Mouse (Mus musculus) forebrain, postnatal 0 days (tissue): Measurements from ENCODE around the gene Btbd11. TPM values are rescaled to one million over a fixed set of nuclear protein-coding genes. Genes with fewer than 3 reads are reported as not detected.

Experiments
- ATAC-seq: fragments of 200-750 bp; cut with Nextera tagmentation; 2 replicates; pipeline ENCODE4 v1.8.0; 2017; ENCODE audit warnings: mild to moderate bottlenecking, moderate library complexity
- DNase-seq: peaks from one replicate; pipeline ENCODE4 v3.0.0-alpha.2; 2015
- H3K27ac ChIP-seq: fragments of 300-500 bp; sonication (generic); 2 replicates; pipeline ENCODE4 v1.5.1; 2014; ENCODE audit warnings: low read depth, mild to moderate bottlenecking, antibody characterized with exemption, low read length, moderate library complexity, mixed read lengths
- H3K27me3 ChIP-seq: fragments of 300-500 bp; sonication (generic); 2 replicates; pipeline ENCODE4 v1.6.1; 2014; ENCODE audit warnings: mild to moderate bottlenecking, low read length, mixed read lengths; ENCODE audit not compliant: insufficient read depth
- H3K36me3 ChIP-seq: fragments of 300-500 bp; sonication (generic); 2 replicates; pipeline ENCODE4 v1.6.1; 2014; ENCODE audit warnings: mild to moderate bottlenecking, moderate library complexity; ENCODE audit not compliant: insufficient read depth
- H3K4me1 ChIP-seq: fragments of 300-500 bp; sonication (generic); 2 replicates; pipeline ENCODE4 v1.6.1; 2014; ENCODE audit warnings: antibody characterized with exemption; ENCODE audit not compliant: insufficient read depth
- H3K4me2 ChIP-seq: fragments of 300-500 bp; sonication (generic); 2 replicates; pipeline ENCODE4 v1.6.1; 2014; ENCODE audit warnings: low read depth, mild to moderate bottlenecking, moderate library complexity
- H3K4me3 ChIP-seq: fragments of 300-500 bp; sonication (generic); 2 replicates; pipeline ENCODE4 v1.5.1; 2014; ENCODE audit warnings: low read depth, low read length, mixed read lengths
- H3K9ac ChIP-seq: fragments of 300-500 bp; sonication (generic); 2 replicates; pipeline ENCODE4 v1.6.1; 2014; ENCODE audit warnings: mild to moderate bottlenecking
- H3K9me3 ChIP-seq: fragments of 300-500 bp; sonication (generic); 2 replicates; pipeline ENCODE4 v1.6.1; 2016; ENCODE audit warnings: low read length
- CTCF ChIP-seq: sonication (generic); IDR thresholded peaks from 2 replicates; pipeline ENCODE4 v1.5.1; 2016; ENCODE audit warnings: antibody characterized with exemption, control low read depth, low read depth
- WGBS: fragments of 180-500 bp; shearing (Covaris S2); extraction: QIAGEN DNeasy Blood & Tissue Kit; methylation state at CpG from one replicate; pipeline ENCODE4 v1.1.7; 2014; 5-methylcytosine and 5-hydroxymethylcytosine counted together
- polyA plus RNA-seq: library from polyadenylated mRNA; unstranded; fragments of >200 nt; fragmentation: Nextera tagmentation; extraction: Ambion mirVana; gene quantifications from 2 replicates; pipeline ENCODE4 v1.2.1, GENCODE M21; 2015
- total RNA-seq: library from RNA; depleted of rRNA; stranded (reverse); fragments of >200 nt; gene quantifications from 2 replicates; pipeline ENCODE4 v1.2.3, GENCODE M21; 2014

The Btbd11 gene
- total and polyA plus RNA-seq, 2 experiments from 2014 or later, result 9.9 to 22.5 TPM

DNA sequence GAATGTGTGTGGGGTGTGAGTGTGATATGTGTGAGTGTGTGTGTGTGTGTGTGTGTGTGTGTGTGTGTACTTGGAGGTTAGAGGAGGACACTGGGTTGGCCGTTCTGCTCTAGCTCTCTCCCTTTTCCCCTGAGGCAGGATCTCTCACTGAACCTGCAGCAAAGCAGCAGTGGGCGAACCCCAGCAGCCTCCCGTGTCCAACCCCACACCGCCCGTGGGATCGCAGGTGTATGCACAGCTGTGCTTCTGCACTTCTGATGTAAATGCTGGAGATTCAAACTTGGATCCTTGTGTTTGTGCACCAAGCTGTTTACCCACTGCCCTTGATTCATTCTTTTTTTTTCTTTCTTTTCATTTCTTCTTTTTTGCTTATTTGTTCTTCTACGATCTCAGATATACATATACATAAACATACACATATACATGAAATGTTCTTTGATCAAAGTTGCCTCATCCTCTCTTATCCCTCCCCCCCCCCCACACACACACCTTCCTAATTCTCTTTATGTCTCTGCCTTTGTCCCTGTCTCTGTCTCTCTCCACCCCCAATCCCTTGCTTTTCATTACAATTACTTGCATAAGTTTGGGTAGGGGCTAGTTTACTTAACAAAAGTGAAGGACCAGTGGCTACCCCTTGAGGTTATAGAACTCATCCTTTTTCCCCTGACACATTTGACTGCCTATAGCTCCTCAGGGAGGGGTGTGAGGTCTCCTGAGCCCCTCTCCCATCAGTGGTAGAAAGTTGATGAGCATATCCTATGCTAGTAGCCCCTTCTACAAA lies 120.8 kb downstream of the Btbd11 start:
- 85% methylated on average over 7 of the region's 7 CpGs for WGBS
- H3K4me2 ChIP-seq, result no peak overlapping the region
- H3K9me3 ChIP-seq, result no peaks in the 10 kb centered on the region
- no peak overlapping the region for H3K9ac ChIP-seq
- DNase-seq (no peak), ATAC-seq (no peak)
- no peak for TF ChIP-seq CTCF
- no peaks in the 10 kb centered on the region for H3K36me3 ChIP-seq
- H3K4me3 ChIP-seq, result no peak overlapping the region
- H3K4me1 ChIP-seq, result no peaks in the 10 kb centered on the region
- no peak overlapping the region for H3K27ac ChIP-seq
- H3K27me3 ChIP-seq, result no peaks in the 10 kb centered on the region

DNA sequence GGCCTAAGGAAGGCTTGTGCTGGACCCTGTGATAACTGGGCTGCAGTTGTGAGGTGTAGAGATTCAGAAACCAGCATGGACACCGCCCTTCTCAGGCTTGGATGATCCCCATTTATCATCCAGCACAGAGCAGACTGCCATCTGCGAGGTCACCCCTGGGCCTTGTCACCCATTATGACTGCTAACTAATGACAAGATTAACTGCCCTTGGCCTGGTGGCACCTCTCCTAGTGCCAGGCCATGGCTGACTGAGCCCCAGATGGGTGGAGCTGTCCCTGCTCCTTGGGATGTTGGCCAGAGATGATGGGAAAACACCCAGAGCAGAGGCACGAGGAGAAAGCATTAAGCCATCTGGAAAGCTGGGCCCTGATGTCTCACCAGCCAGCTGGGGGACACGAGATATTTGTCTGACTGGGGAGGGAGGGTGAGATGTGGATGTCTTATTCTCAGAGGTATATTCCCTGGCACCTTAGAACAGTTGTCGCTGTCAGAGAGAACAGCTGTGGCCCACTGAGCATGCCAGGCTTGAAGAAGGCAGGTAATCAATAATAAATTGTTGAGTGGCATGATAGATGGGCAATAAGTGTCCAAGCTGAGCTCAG lies 121.7 kb downstream of the Btbd11 start:
- ATAC-seq, result no peak
- WGBS, result 77% methylated on average over 5 of the region's 5 CpGs
- H3K27me3 ChIP-seq, result no peaks in the 10 kb centered on the region
- no peaks in the 10 kb centered on the region for H3K9me3 ChIP-seq
- no peak for DNase-seq
- H3K27ac ChIP-seq, result no peak overlapping the region
- H3K4me1 ChIP-seq, result no peaks in the 10 kb centered on the region
- no peaks in the 10 kb centered on the region for H3K36me3 ChIP-seq
- no peak overlapping the region for H3K9ac ChIP-seq
- TF ChIP-seq CTCF, result no peak
- H3K4me3 ChIP-seq, result no peak overlapping the region
- no peak overlapping the region for H3K4me2 ChIP-seq

DNA sequence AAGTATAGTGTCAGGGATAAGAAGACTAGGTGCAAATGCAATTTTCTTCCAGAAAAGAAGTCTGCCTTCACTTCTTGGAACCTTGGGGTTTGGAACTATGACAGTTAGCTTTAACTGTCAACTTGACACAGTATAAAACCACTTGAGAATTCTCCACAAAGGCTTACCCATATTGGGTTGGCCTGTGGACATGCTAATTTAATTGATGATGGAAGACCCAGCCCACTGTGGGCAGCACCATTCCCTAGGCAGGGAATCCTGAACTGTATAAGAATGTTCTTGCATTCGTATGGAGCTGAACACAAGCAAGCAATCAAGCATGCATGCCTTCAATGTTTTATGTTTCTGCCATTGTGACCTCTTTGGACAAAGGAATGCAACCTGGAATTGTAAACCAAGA lies 122.4 kb downstream of the Btbd11 start:
- WGBS, result 91% methylated on average over 1 of the region's 1 CpGs
- H3K4me3 ChIP-seq, result no peak overlapping the region
- H3K27ac ChIP-seq, result no peak overlapping the region
- H3K4me2 ChIP-seq, result no peak overlapping the region
- H3K4me1 ChIP-seq, result no peaks in the 10 kb centered on the region
- ATAC-seq (no peak), DNase-seq (no peak)
- TF ChIP-seq CTCF, result no peak
- no peak overlapping the region for H3K9ac ChIP-seq
- H3K9me3 ChIP-seq, result no peaks in the 10 kb centered on the region
- H3K36me3 ChIP-seq, result no peaks in the 10 kb centered on the region
- no peaks in the 10 kb centered on the region for H3K27me3 ChIP-seq

DNA sequence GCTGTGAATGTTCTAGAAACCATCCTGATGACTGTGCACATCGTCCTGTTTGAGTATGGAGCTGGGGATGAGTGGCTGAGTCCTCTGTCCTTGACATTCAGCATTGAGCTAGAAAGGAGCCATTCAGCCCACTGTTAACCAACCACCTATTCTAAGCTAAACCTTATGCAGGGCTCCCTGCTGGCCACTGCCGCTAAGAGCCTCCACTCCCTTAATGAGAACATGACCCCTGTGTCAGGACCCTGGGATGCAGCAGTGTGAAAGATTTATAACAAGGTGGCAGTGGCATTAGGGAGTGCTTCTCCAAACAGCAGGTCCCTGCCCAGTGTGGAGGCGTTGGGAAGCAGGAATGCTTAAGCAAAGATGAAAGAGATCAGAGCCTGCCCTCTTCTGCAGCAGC lies 123.7 kb downstream of the Btbd11 start:
- H3K9ac ChIP-seq, result no peak overlapping the region
- no peaks in the 10 kb centered on the region for H3K4me1 ChIP-seq
- no peaks in the 10 kb centered on the region for H3K27me3 ChIP-seq
- no peak overlapping the region for H3K4me3 ChIP-seq
- DNase-seq, result no peak
- TF ChIP-seq CTCF, result no peak
- no peak for ATAC-seq
- WGBS, result 5% methylated on average over 3 of the region's 3 CpGs
- H3K27ac ChIP-seq, result no peak overlapping the region
- H3K4me2 ChIP-seq, result no peak overlapping the region
- H3K9me3 ChIP-seq, result no peaks in the 10 kb centered on the region
- H3K36me3 ChIP-seq, result no peaks in the 10 kb centered on the region

DNA sequence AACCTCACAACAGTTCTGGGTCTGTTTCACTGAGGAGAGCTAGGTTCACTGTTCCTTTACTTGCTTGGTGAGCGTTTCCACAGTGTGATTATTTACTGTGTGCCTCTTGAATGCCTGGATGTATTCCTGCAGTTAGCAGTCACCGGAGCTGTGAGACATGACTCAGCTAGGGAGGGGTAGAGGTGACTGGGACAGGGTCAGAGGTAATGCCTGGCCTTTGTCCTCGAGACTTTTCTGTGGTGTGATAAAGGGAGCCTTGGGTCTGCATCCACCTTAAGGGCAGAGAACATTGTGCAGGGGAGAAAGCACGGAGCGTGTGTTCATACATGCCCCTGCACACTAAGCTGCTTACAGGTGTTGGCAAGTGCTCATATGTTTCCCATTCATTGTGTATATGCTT lies 126.2 kb downstream of the Btbd11 start:
- H3K9ac ChIP-seq, result no peak overlapping the region
- ATAC-seq (no peak), DNase-seq (no peak)
- no peak for TF ChIP-seq CTCF
- no peak overlapping the region for H3K27ac ChIP-seq
- H3K4me2 ChIP-seq, result no peak overlapping the region
- H3K27me3 ChIP-seq, result no peaks in the 10 kb centered on the region
- H3K4me3 ChIP-seq, result no peak overlapping the region
- 79% methylated on average over 5 of the region's 5 CpGs for WGBS
- H3K4me1 ChIP-seq, result no peaks in the 10 kb centered on the region
- H3K36me3 ChIP-seq, result no peaks in the 10 kb centered on the region
- no peaks in the 10 kb centered on the region for H3K9me3 ChIP-seq

DNA sequence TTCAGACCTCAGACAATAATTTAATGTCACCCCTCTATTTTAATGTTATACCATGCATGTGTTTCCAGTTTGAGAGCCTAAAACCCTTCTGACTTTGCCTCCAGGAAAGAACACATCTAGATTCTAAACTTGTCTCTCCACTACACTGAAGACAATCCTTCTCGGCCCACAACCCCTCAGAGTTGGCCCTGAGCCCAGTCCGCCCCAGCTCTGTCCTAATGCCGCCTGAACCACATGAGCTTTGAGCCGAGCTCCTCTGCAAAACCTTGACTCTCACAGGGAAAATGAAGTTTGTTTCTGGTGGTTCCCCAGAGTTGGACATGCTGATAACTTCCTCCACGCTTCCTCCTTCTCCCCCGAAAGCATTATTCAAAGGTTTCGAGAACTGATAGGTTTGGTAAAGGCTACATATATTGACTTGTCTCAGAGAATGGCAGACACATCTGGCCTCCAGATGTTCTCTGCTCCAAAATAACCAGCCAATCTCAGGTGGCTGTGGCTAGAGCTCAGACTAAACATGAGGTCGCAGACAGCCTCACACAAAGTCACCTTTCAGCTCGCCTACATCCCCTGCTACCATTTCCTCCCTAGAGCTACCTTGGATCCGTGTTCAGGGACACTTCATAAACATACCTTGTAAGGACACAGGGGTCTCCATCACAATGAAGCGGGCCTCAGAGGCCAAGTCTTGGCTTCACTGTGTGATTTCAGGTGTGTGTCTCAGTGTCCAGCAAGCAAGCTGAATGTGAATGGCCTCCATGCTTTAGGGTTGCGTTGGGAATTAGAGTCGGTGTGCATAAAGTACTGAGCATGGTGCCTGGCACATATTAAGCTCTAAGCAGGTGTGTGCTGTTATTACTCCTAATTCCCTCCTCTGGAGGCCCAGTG lies 130.9 kb downstream of the Btbd11 start:
- Histone ChIP-seq H3K4me3 (no peak overlapping the region), H3K9ac (no peak overlapping the region), H3K4me2 (no peak overlapping the region), H3K4me1 (no peaks in the 10 kb centered on the region), H3K9me3 (no peaks in the 10 kb centered on the region), H3K36me3 (no peaks in the 10 kb centered on the region), H3K27ac (no peak overlapping the region), H3K27me3 (no peaks in the 10 kb centered on the region)
- no peak for ATAC-seq
- WGBS, result 69% methylated on average over 13 of the region's 13 CpGs
- no peak for DNase-seq
- no peak for TF ChIP-seq CTCF

DNA sequence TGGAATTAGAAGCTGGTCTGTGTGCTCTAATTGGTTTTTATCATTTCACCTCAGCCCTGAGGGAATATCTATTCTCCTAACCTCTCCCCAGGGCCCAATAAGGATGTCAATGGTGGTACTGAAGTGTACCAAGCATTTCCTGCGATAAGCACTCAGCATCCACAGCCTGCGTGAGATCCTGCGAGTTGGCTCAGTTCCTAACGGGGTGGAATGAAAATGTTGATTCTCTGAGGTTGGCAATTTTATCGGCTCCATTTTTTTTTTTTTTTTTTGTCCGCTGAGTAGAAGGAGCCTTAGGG lies 131.4 kb downstream of the Btbd11 start:
- no peaks in the 10 kb centered on the region for H3K9me3 ChIP-seq
- ATAC-seq (no peak), DNase-seq (no peak)
- TF ChIP-seq CTCF, result no peak
- no peak overlapping the region for H3K9ac ChIP-seq
- WGBS, result 74% methylated on average over 6 of the region's 6 CpGs
- no peak overlapping the region for H3K27ac ChIP-seq
- H3K27me3 ChIP-seq, result no peaks in the 10 kb centered on the region
- H3K36me3 ChIP-seq, result no peaks in the 10 kb centered on the region
- no peak overlapping the region for H3K4me2 ChIP-seq
- H3K4me3 ChIP-seq, result no peak overlapping the region
- H3K4me1 ChIP-seq, result no peaks in the 10 kb centered on the region
